Mouse (Mus musculus) liver, postnatal 0 days (tissue): Measurements from ENCODE around the gene Rpp40.

Experiments
- CTCF ChIP-seq: sonication (generic); IDR thresholded peaks from 2 replicates; pipeline ENCODE4 v1.5.1; 2016; ENCODE audit warnings: antibody characterized with exemption, low read depth
- EP300 ChIP-seq: IDR thresholded peaks from 2 replicates; pipeline ENCODE4 v1.6.1; 2016; ENCODE audit warnings: antibody characterized with exemption, low read depth, mild to moderate bottlenecking

DNA sequence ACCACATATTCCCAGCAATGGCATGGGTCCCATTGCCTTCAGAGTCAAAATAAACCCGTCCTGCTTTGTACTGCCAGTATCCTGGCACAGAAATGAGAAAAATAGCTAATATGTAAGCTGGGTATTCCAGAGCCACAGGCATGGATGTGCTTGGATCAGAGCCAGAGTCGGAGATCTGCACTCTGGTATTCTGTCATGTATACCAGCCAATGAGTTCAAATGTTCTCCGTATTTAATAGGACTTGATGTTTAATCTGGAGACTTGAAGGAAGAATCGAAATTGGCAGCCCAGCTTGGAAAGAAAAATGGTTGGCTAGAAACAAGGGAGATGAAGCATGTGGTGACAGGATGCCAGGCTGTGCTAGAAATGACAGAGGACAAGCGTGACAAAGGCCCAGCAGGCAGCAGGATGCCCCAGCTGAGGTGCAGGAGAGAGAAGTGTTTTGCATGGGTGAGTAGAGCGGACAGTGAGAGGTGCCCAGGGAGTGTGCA is 25.6 kb downstream of the Rpp40 start:
- TF ChIP-seq CTCF (no peak), EP300 (no peak)
